Mouse (Mus musculus) thymus, adult 18-20 months (tissue): ENCODE data around the gene Gm4307.
"Not testable (repeated sequence)": the region's sequence is repeated elsewhere in the genome, so short reads cannot be mapped to it uniquely, and the experiment has no call there.

Source experiments
- DNase-seq, 2 experiments: peaks; one replicate each; pipeline ENCODE4 v3.0.0; 2022; ENCODE audit warnings: mixed read lengths in 2 of 2

The Gm4307 gene

DNA sequence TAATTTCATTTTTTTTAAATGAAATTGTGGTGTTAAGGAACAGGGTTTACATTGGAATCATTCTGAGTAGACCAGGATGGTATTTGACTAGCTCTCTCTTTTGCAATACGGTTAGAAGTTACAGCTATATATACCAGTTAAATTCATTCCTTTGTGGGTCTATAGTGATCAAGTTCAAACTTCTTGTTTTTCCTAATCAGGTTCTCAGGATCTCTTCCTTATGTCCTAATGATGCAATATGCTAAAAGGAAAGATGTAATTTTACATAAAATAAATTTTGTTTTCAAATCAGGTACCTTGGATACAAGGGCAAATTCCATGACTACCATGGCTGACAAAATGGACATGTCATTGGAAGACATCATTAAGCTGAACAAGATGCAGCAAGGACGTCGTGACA is at the start of gene Gm4307:
TSS of gene Gm4307 (plus strand) at position 301 of the 400 bp plus-strand sequence.
- DNase-seq: not testable (repeated sequence)

- DNase-seq: not testable (repeated sequence)
Observed at GRCm38 (mm10) chr10:100335376-100335775, 25.8 kb upstream of the Gm4307 start, which contains the start of gene Gm4301. Gene Gm4301 (plus strand): TSS chr10:100335676.

DNA sequence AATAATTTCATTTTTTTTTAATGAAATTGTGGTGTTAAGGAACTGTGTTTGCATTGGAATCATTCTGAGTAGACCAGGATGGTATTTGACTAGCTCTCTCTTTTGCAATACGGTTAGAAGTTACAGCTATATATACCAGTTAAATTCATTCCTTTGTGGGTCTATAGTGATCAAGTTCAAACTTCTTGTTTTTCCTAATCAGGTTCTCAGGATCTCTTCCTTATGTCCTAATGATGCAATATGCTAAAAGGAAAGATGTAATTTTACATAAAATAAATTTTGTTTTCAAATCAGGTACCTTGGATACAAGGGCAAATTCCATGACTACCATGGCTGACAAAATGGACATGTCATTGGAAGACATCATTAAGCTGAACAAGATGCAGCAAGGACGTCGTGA is 20.6 kb upstream of the Gm4307 start, which contains the start of gene Gm4302:
TSS of gene Gm4302 (plus strand) at position 301 of the 400 bp plus-strand sequence.
- DNase-seq: not testable (repeated sequence)

DNA sequence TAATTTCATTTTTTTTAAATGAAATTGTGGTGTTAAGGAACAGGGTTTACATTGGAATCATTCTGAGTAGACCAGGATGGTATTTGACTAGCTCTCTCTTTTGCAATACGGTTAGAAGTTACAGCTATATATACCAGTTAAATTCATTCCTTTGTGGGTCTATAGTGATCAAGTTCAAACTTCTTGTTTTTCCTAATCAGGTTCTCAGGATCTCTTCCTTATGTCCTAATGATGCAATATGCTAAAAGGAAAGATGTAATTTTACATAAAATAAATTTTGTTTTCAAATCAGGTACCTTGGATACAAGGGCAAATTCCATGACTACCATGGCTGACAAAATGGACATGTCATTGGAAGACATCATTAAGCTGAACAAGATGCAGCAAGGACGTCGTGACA is 15.5 kb upstream of the Gm4307 start, which contains the start of gene Gm4303:
TSS of gene Gm4303 (plus strand) at position 301 of the 400 bp plus-strand sequence.
- not testable (repeated sequence) for DNase-seq

GRCm38 (mm10) chr10:100350793-100351192 is 10.3 kb upstream of the Gm4307 start, which contains the start of gene Gm4305:
Gene Gm4305 (plus strand): TSS chr10:100351093.
- not testable (repeated sequence) for DNase-seq

DNA sequence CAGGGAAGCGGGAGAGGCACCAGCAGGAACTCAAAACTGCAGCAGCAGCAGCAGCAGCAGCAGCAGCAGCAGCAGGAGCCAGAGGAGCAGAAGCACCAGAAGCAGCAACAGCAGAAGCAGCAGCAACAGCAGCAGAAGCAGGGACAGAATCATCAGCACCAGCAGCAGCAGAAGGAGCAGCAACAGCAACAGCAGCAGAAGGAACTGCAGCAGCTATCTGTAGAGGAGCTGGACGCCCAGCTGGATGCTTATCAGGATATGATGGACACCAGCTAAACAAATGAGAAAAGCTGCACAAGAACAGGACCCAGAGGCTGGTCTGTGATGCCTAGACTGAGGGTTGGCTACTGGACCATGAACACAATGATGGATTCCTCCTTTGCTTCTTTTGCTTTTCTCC is 4.3 kb upstream of the Gm4307 start:
- peak; percentile 1 to 6 for DNase-seq

- DNase-seq: not testable (repeated sequence)
Observed at GRCm38 (mm10) chr10:100382460-100382859, 21.3 kb downstream of the Gm4307 start, which contains the start of gene Gm4312. Gene Gm4312 (minus strand): TSS chr10:100382560.

DNA sequence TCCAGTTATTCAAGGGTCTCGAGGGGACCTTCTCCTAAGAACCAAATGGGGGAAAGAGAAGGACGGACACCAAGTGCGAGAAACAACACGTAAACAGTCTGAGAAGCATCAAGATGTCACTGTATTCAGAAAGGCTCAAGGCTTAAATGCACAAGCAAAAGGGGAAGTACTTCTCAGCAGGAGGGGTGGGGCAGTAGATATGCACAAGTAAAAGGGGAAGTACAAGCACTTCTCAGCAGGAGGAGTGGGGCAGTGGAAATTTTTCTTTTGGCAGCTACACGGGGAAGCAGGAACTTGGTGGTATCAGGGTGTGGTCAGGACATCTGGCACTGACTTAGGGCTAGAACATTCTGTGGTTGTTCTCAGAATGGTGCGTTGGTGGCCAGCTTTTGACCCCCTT is 41.2 kb downstream of the Gm4307 start:
- DNase-seq: not testable (repeated sequence)
